Mouse (Mus musculus): ENCODE measurements at regions not wholly inside any gene's neighbourhood (a gene's known extent, or its start where the extent isn't known, plus 50 kb on each side); places are given as distances from the start of the nearest gene placed in this dataset.

DNA sequence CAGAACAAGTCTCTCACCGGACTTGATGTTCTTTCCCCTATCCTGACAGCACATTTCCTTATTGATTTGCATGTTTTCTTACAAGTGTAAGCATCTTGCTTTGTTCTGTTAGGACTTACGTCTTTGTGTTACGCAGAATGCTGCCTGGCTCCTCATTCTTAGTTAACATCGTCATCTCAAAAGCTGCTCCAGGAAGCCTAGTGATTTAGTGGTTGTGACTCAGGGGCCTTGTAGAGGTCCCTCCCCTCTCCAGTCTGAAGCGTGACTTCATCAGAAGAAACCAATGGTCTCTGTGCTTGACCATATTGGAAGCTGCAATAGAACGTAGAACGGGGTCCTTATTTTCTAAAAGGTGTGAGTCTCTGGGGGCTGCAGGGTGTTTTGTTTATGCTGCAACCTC lies 122.9 kb downstream of the Tmem38b start:
- no peaks in the 10 kb centered on the region for H3K36me3 ChIP-seq (ENCODE audit: control insufficient read depth, insufficient read depth, low read length)
- H3K4me2 ChIP-seq (replicated peaks; ENCODE audit: low read depth), result no peak overlapping the region
- no peak overlapping the region for H3K27ac ChIP-seq (replicated peaks)
- H3K9me3 ChIP-seq (ENCODE audit: control insufficient read depth, low read length), result no peaks in the 10 kb centered on the region
- no peak for DNase-seq (ENCODE audit: low spot score)
- no peaks in the 10 kb centered on the region for H3K27me3 ChIP-seq (ENCODE audit: control insufficient read depth, insufficient read depth, low read length)
- ATAC-seq (ENCODE audit: low FRiP score, low TSS enrichment), result no peak
- 81% methylated on average over 7 of the region's 7 CpGs for WGBS
- TF ChIP-seq CTCF (IDR thresholded peaks at IDR 0.05; ENCODE audit: low read depth) (no peak), EP300 (optimal IDR thresholded peaks at IDR 0.05) (no peak)
- H3K4me3 ChIP-seq (ENCODE audit: low read depth, low read length), result no peak overlapping the region
- no peak overlapping the region for H3K9ac ChIP-seq (ENCODE audit: low read length)
- no peaks in the 10 kb centered on the region for H3K4me1 ChIP-seq (replicated peaks; ENCODE audit: control insufficient read depth, insufficient read depth)

GRCm38 (mm10) chr4:53949164-53949563 lies 123.3 kb downstream of the Tmem38b start:
- WGBS, result 79% methylated on average over 3 of the region's 3 CpGs
- no peak for TF ChIP-seq EP300 (optimal IDR thresholded peaks at IDR 0.05)
- no peak for TF ChIP-seq CTCF (IDR thresholded peaks at IDR 0.05; ENCODE audit: low read depth)
- DNase-seq (ENCODE audit: low spot score), result no peak
- H3K4me3 ChIP-seq (ENCODE audit: low read depth, low read length), result no peak overlapping the region
- H3K4me1 ChIP-seq (replicated peaks; ENCODE audit: control insufficient read depth, insufficient read depth), result no peaks in the 10 kb centered on the region
- H3K4me2 ChIP-seq (replicated peaks; ENCODE audit: low read depth), result no peak overlapping the region
- no peaks in the 10 kb centered on the region for H3K9me3 ChIP-seq (ENCODE audit: control insufficient read depth, low read length)
- H3K27ac ChIP-seq (replicated peaks), result no peak overlapping the region
- H3K36me3 ChIP-seq (ENCODE audit: control insufficient read depth, insufficient read depth, low read length), result no peaks in the 10 kb centered on the region
- H3K27me3 ChIP-seq (ENCODE audit: control insufficient read depth, insufficient read depth, low read length), result no peaks in the 10 kb centered on the region
- ATAC-seq (ENCODE audit: low FRiP score, low TSS enrichment), result no peak
- no peak overlapping the region for H3K9ac ChIP-seq (ENCODE audit: low read length)

DNA sequence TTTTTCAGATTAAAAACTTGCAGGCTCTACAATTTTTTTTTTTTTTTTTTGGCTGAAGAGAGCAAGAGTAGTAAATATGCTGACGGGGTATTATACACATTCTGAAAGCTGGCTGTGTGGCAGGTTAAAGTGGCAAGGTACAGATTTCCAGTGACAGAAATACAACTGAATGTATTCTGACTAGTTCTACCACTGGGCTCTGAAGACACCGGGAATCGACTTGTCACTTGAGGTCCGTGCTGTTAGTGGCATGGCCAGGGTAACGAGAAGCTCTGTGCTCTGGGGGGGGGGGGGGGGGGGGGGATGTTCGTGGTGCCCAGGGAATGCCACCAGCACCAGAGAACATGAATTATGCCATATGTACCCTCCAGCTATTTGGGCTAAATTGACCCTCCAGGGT lies 124.7 kb downstream of the Tmem38b start:
- H3K9me3 ChIP-seq (ENCODE audit: control insufficient read depth, low read length), result no peaks in the 10 kb centered on the region
- no peaks in the 10 kb centered on the region for H3K27me3 ChIP-seq (ENCODE audit: control insufficient read depth, insufficient read depth, low read length)
- 63% methylated on average over 6 of the region's 6 CpGs for WGBS
- ATAC-seq (ENCODE audit: low FRiP score, low TSS enrichment) (no peak), DNase-seq (ENCODE audit: low spot score) (no peak)
- no peak overlapping the region for H3K9ac ChIP-seq (ENCODE audit: low read length)
- no peak overlapping the region for H3K4me3 ChIP-seq (ENCODE audit: low read depth, low read length)
- TF ChIP-seq EP300 (optimal IDR thresholded peaks at IDR 0.05), result no peak
- no peak for TF ChIP-seq CTCF (IDR thresholded peaks at IDR 0.05; ENCODE audit: low read depth)
- H3K27ac ChIP-seq (replicated peaks), result no peak overlapping the region
- no peaks in the 10 kb centered on the region for H3K4me1 ChIP-seq (replicated peaks; ENCODE audit: control insufficient read depth, insufficient read depth)
- no peak overlapping the region for H3K4me2 ChIP-seq (replicated peaks; ENCODE audit: low read depth)
- H3K36me3 ChIP-seq (ENCODE audit: control insufficient read depth, insufficient read depth, low read length), result no peaks in the 10 kb centered on the region

GRCm38 (mm10) chr4:53951003-53951733 lies 125.3 kb downstream of the Tmem38b start:
- no peaks in the 10 kb centered on the region for H3K4me1 ChIP-seq (replicated peaks; ENCODE audit: control insufficient read depth, insufficient read depth)
- H3K9me3 ChIP-seq (ENCODE audit: control insufficient read depth, low read length), result no peaks in the 10 kb centered on the region
- H3K27me3 ChIP-seq (ENCODE audit: control insufficient read depth, insufficient read depth, low read length), result no peaks in the 10 kb centered on the region
- ATAC-seq (ENCODE audit: low FRiP score, low TSS enrichment) (no peak), DNase-seq (ENCODE audit: low spot score) (no peak)
- H3K9ac ChIP-seq (ENCODE audit: low read length), result no peak overlapping the region
- 18% methylated on average over 3 of the region's 3 CpGs for WGBS
- H3K4me3 ChIP-seq (ENCODE audit: low read depth, low read length), result no peak overlapping the region
- H3K4me2 ChIP-seq (replicated peaks; ENCODE audit: low read depth), result no peak overlapping the region
- no peak for TF ChIP-seq EP300 (optimal IDR thresholded peaks at IDR 0.05)
- H3K27ac ChIP-seq (replicated peaks), result no peak overlapping the region
- no peaks in the 10 kb centered on the region for H3K36me3 ChIP-seq (ENCODE audit: control insufficient read depth, insufficient read depth, low read length)

GRCm38 (mm10) chr4:53951734-53952109 lies 125.9 kb downstream of the Tmem38b start:
- Histone ChIP-seq H3K4me1 (replicated peaks; ENCODE audit: control insufficient read depth, insufficient read depth) (no peaks in the 10 kb centered on the region), H3K36me3 (ENCODE audit: control insufficient read depth, insufficient read depth, low read length) (no peaks in the 10 kb centered on the region), H3K9ac (ENCODE audit: low read length) (no peak overlapping the region), H3K4me3 (ENCODE audit: low read depth, low read length) (no peak overlapping the region), H3K9me3 (ENCODE audit: control insufficient read depth, low read length) (no peaks in the 10 kb centered on the region), H3K27ac (replicated peaks) (no peak overlapping the region), H3K27me3 (ENCODE audit: control insufficient read depth, insufficient read depth, low read length) (no peaks in the 10 kb centered on the region), H3K4me2 (replicated peaks; ENCODE audit: low read depth) (no peak overlapping the region)
- WGBS, result 55% methylated on average over 5 of the region's 5 CpGs
- ATAC-seq (ENCODE audit: low FRiP score, low TSS enrichment), result no peak
- DNase-seq (ENCODE audit: low spot score), result no peak
- TF ChIP-seq CTCF (IDR thresholded peaks at IDR 0.05; ENCODE audit: low read depth) (no peak), EP300 (optimal IDR thresholded peaks at IDR 0.05) (no peak)

DNA sequence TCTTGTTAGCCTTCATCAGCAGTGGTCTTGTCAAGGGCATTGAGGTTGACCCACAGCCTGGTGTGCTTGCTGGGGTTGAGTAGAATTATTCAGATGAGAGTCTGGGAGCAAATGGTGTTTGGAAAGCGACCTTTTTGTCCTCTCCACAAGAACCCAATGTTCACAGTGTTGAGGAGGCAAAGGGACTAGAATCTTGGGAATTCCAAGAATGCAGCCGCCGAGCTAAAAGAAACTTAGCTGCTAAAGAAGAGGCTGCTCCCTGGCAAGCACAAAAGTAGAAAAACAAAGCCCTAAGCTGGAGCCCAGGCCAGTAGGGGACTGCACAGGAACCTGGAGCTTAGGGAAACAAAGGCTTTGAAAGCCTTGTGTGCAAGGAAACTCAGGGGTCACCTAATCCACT lies 126.4 kb downstream of the Tmem38b start:
- H3K9ac ChIP-seq (ENCODE audit: low read length), result no peak overlapping the region
- H3K27ac ChIP-seq (replicated peaks), result no peak overlapping the region
- ATAC-seq (ENCODE audit: low FRiP score, low TSS enrichment) (no peak), DNase-seq (ENCODE audit: low spot score) (no peak)
- no peaks in the 10 kb centered on the region for H3K4me1 ChIP-seq (replicated peaks; ENCODE audit: control insufficient read depth, insufficient read depth)
- no peak for TF ChIP-seq CTCF (IDR thresholded peaks at IDR 0.05; ENCODE audit: low read depth)
- TF ChIP-seq EP300 (optimal IDR thresholded peaks at IDR 0.05), result no peak
- H3K4me3 ChIP-seq (ENCODE audit: low read depth, low read length), result no peak overlapping the region
- WGBS, result 25% methylated on average over 3 of the region's 3 CpGs
- no peaks in the 10 kb centered on the region for H3K9me3 ChIP-seq (ENCODE audit: control insufficient read depth, low read length)
- no peak overlapping the region for H3K4me2 ChIP-seq (replicated peaks; ENCODE audit: low read depth)
- no peaks in the 10 kb centered on the region for H3K27me3 ChIP-seq (ENCODE audit: control insufficient read depth, insufficient read depth, low read length)
- H3K36me3 ChIP-seq (ENCODE audit: control insufficient read depth, insufficient read depth, low read length), result no peaks in the 10 kb centered on the region

All from stomach, postnatal 0 days (tissue).